In the genomic region with DNA sequence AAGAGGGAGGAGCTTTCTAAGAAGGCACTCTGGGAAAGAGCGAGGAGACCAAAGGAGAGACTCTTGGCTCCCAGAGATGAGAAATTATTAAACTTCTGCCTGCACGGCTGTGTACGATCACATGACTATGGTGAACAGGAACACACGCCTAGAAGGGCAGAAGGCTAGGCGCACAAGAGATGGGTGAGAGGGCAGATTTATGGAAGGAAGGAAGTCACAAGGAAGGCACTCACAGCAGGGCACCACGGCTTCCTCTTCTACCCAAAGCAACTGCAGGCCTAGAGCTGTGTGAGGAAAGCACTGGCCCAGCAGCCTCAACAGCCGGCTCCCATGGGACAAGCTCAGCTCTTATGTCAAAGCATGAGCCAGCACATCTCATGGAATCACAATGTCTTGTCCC, we compare ENCODE assay signal across 10 mouse cellular contexts. TPM values are rescaled to one million over a fixed set of nuclear protein-coding genes. Genes with fewer than 3 reads are reported as not detected.
A peak's percentile ranks its signal among the peaks of the same experiment; 100 is the strongest.
DNase-seq lines count a peak whose midpoint lies in the region; ATAC-seq and TF ChIP-seq lines count a peak whose summit lies in the region.
"Had no signal": no experiment of that assay in that cellular context is flagged by ENCODE, and none has a peak within 500 bp of the region (broad histone marks: within the 10 kb centered on the region; RNA-seq: fewer than 3 reads in every experiment).

No protein-coding gene starts in this region.

- TF ChIP-seq CTCF in kidney, adult 2 months (conservative IDR thresholded peaks at IDR 0.05; ENCODE audit: insufficient read depth, insufficient read length, low read depth, low read length) = no peak

- peak; percentile 82 for DNase-seq in kidney, adult 2 months
- DNase-seq in kidney, postnatal 4 days = no peak
- DNase-seq in MN1 (ENCODE audit: low spot score) = peak; percentile 49
- peak; percentile 26 to 40 for DNase-seq in gastrocnemius, adult 8-10 months (ENCODE audit: low spot score in 2 of 2)
- DNase-seq in ovary, postnatal 10 days (ENCODE audit: low spot score) = no peak
- DNase-seq in c-Kit-positive CD71-positive TER-119-positive erythroid progenitor cells, embryonic 14.5 days (ENCODE audit: low spot score) = no peak
- DNase-seq: lung, adult 2 months had no signal

- peak overlapping the region; percentile 7 for H3K27ac ChIP-seq in kidney, adult 2 months (ENCODE audit: insufficient read depth, low read depth, low read length)
- H3K27ac ChIP-seq: heart, embryonic 15.5 days; midbrain, embryonic 15.5 days had no signal

- no peaks in the 10 kb centered on the region for H3K36me3 ChIP-seq in kidney, adult 2 months (ENCODE audit: control insufficient read depth, insufficient read depth, low read length)
- H3K36me3 ChIP-seq: midbrain, embryonic 15.5 days had no signal

- WGBS in kidney, adult 2 months = 30% methylated on average over 7 of the region's 7 CpGs

- no peaks in the 10 kb centered on the region for H3K27me3 ChIP-seq in kidney, adult 2 months (replicated peaks; ENCODE audit: control insufficient read depth, insufficient read depth, low read length)
- H3K27me3 ChIP-seq: heart, embryonic 15.5 days; midbrain, embryonic 15.5 days had no signal

- peaks cover 25% of the 10 kb centered on the region for H3K4me1 ChIP-seq in kidney, adult 2 months (ENCODE audit: control insufficient read depth, insufficient read depth, low read length)

- no peak overlapping the region for H3K4me3 ChIP-seq in kidney, adult 2 months (ENCODE audit: insufficient read depth, low read depth, low read length)
- H3K4me3 ChIP-seq: heart, embryonic 15.5 days; midbrain, embryonic 15.5 days had no signal

- no peak for TF ChIP-seq POLR2A in kidney, adult 2 months (IDR thresholded peaks at IDR 0.05; ENCODE audit: low read depth, low read length)

- peak; percentile 83 for ATAC-seq in megakaryocyte, adult 5-6 weeks (ENCODE audit: poor library complexity, severe bottlenecking)
- ATAC-seq: midbrain, embryonic 15.5 days had no signal

RNA-seq across cellular contexts. Expression of a gene that starts 15.0 kb away (rescaled TPM):
- polyA plus RNA-seq in kidney, adult 2 months (2012; rRNA removed) = 236 and 254 TPM in 2 replicates
- total RNA-seq in gastrocnemius, adult 8-10 months (2022) = 10 to 100 TPM; 18.7 to 27.5 (median 21.0) TPM
- total RNA-seq in megakaryocyte, adult 5-6 weeks (2015) = 30.3 and 42.9 TPM in 2 replicates
- 62.0 and 62.8 TPM in 2 replicates for total RNA-seq in megakaryocyte, adult 5-6 weeks (2017)

RNA-seq across cellular contexts. Expression of a gene that starts 21.9 kb away (rescaled TPM):
- polyA plus RNA-seq in kidney, adult 2 months (2012; rRNA removed) = 195 and 227 TPM in 2 replicates
- 10 to 100 TPM; 61.3 to 67.2 (median 62.5) TPM for total RNA-seq in gastrocnemius, adult 8-10 months (2022)
- 48.6 and 58.3 TPM in 2 replicates for total RNA-seq in megakaryocyte, adult 5-6 weeks (2015)
- 28.4 and 29.5 TPM in 2 replicates for total RNA-seq in megakaryocyte, adult 5-6 weeks (2017)

Comparison
In these comparisons a context has a peak if more than half of its experiments do, and no peak if none do; other contexts are left out.
1. DNase-seq: peak in kidney, adult 2 months (single experiment), MN1 (single experiment) and gastrocnemius, adult 8-10 months (2 of 2); none in kidney, postnatal 4 days (0 of 2), ovary, postnatal 10 days (single experiment) and c-Kit-positive CD71-positive TER-119-positive erythroid progenitor cells, embryonic 14.5 days (single experiment).